Mouse (Mus musculus) stomach, embryonic 16.5 days (tissue): ENCODE results near the gene Serpina3f. TPM values are rescaled to one million over a fixed set of nuclear protein-coding genes. Genes with fewer than 3 reads are reported as not detected.

ENCODE experiments used
- polyA plus RNA-seq: library from polyadenylated mRNA; unstranded; fragments of >200 nt; fragmentation: Nextera tagmentation; extraction: Ambion mirVana; gene quantifications from 2 replicates; pipeline ENCODE4 v1.2.1, GENCODE M21; 2015

Serpina3f gene
- polyA plus RNA-seq, 1 experiment from 2014 or later = 0.15 TPM

Other genes with a start within 250 kb of the Serpina3f start
- 0.49 and 0.62 TPM in 2 replicates for gene Serpina11, start 224.6 kb upstream of the Serpina3f start, polyA plus RNA-seq
- 0.05 TPM in 1 of 2 replicates, not detected in the other for gene Serpina9, start 200.8 kb upstream of the Serpina3f start, polyA plus RNA-seq
- not detected in 2 replicates for gene Serpina12, start 170.1 kb upstream of the Serpina3f start, polyA plus RNA-seq
- not detected in 2 replicates for gene Serpina5, start 113.4 kb upstream of the Serpina3f start, polyA plus RNA-seq
- not detected in 2 replicates for gene Serpina3a, start 101.8 kb upstream of the Serpina3f start, polyA plus RNA-seq
- gene Serpina3b, start 86.5 kb upstream of the Serpina3f start, polyA plus RNA-seq = not detected in 2 replicates
- gene Serpina3c, start 60.7 kb upstream of the Serpina3f start, polyA plus RNA-seq = not detected in 2 replicates
- 1.7 and 2.0 TPM in 2 replicates for gene Serpina3g, start 21.7 kb downstream of the Serpina3f start, polyA plus RNA-seq
- 0.13 TPM in 1 of 2 replicates, not detected in the other for gene Serpina3i, start 48.6 kb downstream of the Serpina3f start, polyA plus RNA-seq
- gene Serpina3j, start 100.0 kb downstream of the Serpina3f start, polyA plus RNA-seq = not detected in 2 replicates
- not detected in 2 replicates for gene Serpina3k, start 123.9 kb downstream of the Serpina3f start, polyA plus RNA-seq
- not detected in 2 replicates for gene Serpina3m, start 123.9 kb downstream of the Serpina3f start, polyA plus RNA-seq
- gene Serpina3n, start 192.2 kb downstream of the Serpina3f start, polyA plus RNA-seq = 0.06 TPM in 1 of 2 replicates, not detected in the other